Mouse (Mus musculus) limb, embryonic 13.5 days (tissue): ENCODE measurements around the gene Akap2. TPM values are rescaled to one million over a fixed set of nuclear protein-coding genes. Genes with fewer than 3 reads are reported as not detected.

Source experiments
- ATAC-seq: fragments of 200-750 bp; cut with Nextera tagmentation; 2 replicates; pipeline ENCODE4 v1.8.0; 2017; ENCODE audit warnings: low read depth, moderate number of reproducible peaks, moderate TSS enrichment; ENCODE audit not compliant: low FRiP score
- H3K27ac ChIP-seq: fragments of 300-500 bp; sonication (generic); 2 replicates; pipeline ENCODE4 v1.5.1; 2015; ENCODE audit warnings: inconsistent platforms, mild to moderate bottlenecking, moderate library complexity
- H3K27me3 ChIP-seq: fragments of 300-500 bp; sonication (generic); 2 replicates; pipeline ENCODE4 v1.6.1; 2015; ENCODE audit warnings: mild to moderate bottlenecking, inconsistent platforms
- H3K36me3 ChIP-seq: fragments of 300-500 bp; sonication (generic); 2 replicates; pipeline ENCODE4 v1.6.1; 2015; ENCODE audit warnings: inconsistent platforms, mild to moderate bottlenecking, moderate library complexity
- H3K4me1 ChIP-seq: fragments of 300-500 bp; sonication (generic); 2 replicates; pipeline ENCODE4 v1.6.1; 2015; ENCODE audit warnings: inconsistent platforms
- H3K4me2 ChIP-seq: fragments of 300-500 bp; sonication (generic); replicated peaks from 2 replicates; pipeline ENCODE4 v1.6.1; 2015; ENCODE audit warnings: inconsistent platforms, mild to moderate bottlenecking, moderate library complexity
- H3K4me3 ChIP-seq: fragments of 300-500 bp; sonication (generic); 2 replicates; pipeline ENCODE4 v1.5.1; 2015; ENCODE audit warnings: moderate library complexity, mild to moderate bottlenecking, inconsistent platforms
- H3K9ac ChIP-seq: fragments of 300-500 bp; sonication (generic); 2 replicates; pipeline ENCODE4 v1.6.1; 2015; ENCODE audit warnings: mild to moderate bottlenecking, inconsistent platforms
- H3K9me3 ChIP-seq: fragments of 300-500 bp; sonication (generic); 2 replicates; pipeline ENCODE4 v1.6.1; 2016; ENCODE audit warnings: inconsistent platforms
- WGBS: fragments of 180-500 bp; shearing (Covaris S2); methylation state at CpG from one replicate; pipeline ENCODE4 v1.1.7; 2015; 5-methylcytosine and 5-hydroxymethylcytosine counted together
- polyA plus RNA-seq: library from polyadenylated mRNA; unstranded; fragments of >200 nt; fragmentation: Nextera tagmentation; extraction: Ambion mirVana; gene quantifications from 2 replicates; pipeline ENCODE4 v1.2.1, GENCODE M21; 2015

Akap2 gene
- polyA plus RNA-seq, 1 experiment from 2014 or later = 34.2 TPM

DNA sequence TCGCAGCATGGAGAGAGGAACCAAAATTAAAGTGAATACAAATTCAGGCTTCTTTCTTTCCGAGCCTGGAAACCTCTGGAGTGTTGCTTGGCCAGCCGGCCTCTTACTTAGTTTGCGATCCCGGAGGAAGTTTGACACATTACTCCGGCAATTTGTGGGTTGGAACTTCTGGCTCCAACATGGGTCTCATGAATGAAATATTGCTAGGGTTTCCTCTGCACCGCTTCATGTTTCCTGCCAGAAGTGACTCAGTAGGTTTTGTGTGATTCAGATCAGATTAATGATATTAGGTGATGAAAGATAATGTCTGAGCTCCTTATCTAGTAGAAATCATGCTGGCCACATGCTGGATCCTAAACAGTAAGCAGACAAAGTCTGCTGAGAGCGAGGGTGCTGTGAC, 144.4 kb downstream of the Akap2 start:
- H3K36me3 ChIP-seq = peaks cover 27% of the 10 kb centered on the region
- no peak for ATAC-seq
- no peaks in the 10 kb centered on the region for H3K9me3 ChIP-seq
- peak overlapping the region; percentile 7; the same call in 1 of the 2 replicates for H3K4me2 ChIP-seq
- no peak overlapping the region for H3K27ac ChIP-seq
- peaks cover 33% of the 10 kb centered on the region for H3K4me1 ChIP-seq
- H3K9ac ChIP-seq = no peak overlapping the region
- 46% methylated on average over 8 of the region's 8 CpGs for WGBS
- H3K4me3 ChIP-seq = no peak overlapping the region
- no peaks in the 10 kb centered on the region for H3K27me3 ChIP-seq

DNA sequence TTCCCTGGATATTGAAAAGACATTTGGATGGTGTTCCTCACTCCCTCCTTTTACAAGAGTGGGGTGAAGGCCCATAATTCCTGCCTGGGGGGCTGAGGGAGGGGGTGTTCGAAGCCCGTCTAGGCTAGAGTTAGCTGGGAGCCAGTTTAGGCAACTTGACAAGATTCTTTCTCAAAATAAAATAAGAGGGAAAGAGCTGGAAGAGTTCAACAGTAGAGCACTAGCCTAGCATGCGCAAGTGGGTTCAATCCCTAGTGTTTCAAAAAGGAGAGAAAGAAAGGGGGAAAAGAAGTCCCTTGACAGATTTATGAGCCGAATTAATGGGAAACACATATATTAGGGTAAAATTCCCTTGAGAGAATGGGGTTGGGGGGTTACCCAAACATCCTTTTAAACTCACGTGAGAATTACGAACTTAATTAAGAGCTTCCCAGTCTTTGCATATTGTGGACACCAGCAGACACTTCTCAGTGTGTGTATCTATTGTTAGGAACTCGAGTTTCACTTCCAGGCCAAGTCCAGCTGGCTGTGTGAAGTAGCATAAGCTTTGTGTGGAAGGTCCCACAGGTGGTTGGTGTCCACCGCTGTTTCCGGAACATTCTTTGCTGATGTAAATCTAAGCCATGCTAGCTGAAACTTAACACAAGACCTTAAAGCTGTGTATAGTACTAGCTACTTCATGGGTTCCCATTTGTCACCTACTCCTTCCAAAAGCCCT, 145.0 kb downstream of the Akap2 start:
- Histone ChIP-seq H3K9ac (no peak overlapping the region), H3K4me3 (no peak overlapping the region), H3K36me3 (peaks cover 21% of the 10 kb centered on the region), H3K9me3 (no peaks in the 10 kb centered on the region), H3K4me2 (0 out of 2 replicates have a peak overlapping the region, but pooled peaks have one; percentile 7), H3K27me3 (no peaks in the 10 kb centered on the region), H3K4me1 (peaks cover 36% of the 10 kb centered on the region), H3K27ac (no peak overlapping the region)
- WGBS = 58% methylated on average over 9 of the region's 9 CpGs
- no peak for ATAC-seq

DNA sequence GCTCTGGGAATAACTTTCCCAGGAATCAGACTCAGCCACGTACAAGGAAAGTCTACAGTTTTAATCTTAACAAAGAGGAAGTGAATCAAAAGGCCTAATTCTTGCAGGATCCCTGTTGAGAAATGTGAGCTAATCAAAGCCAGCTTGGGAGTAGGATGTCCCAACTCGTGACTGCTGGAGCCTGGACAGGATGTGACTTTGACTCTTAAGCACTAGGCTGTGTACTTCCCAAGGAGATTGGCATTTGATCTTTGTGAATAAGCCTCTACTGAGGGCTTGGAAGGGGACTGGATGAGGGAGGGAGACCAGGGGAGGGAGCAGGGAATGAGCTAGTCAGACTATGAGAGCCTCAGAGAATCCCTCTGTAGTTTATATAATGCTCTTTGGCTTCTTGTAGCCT, 148.6 kb downstream of the Akap2 start:
- no peak overlapping the region for H3K27ac ChIP-seq

DNA sequence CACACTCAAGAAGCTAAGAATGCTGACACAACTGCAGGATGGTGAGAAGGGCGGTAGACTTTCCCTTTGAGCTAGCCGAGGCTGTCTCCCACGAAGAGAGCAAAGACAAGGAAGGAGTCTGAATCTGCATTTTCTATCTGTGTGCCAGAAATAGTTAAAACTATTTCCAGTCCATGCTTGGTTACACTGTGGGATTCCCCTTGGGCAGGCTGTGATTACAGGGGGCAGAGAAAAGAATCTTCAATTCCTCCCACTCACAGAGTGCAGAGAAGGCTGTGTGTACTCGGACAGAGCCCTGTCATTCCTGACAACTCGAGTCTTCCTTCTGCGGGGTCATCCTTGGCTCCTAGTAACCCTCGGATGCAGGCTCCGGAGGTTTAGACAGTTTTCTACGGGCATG, 149.5 kb downstream of the Akap2 start:
- H3K36me3 ChIP-seq = no peaks in the 10 kb centered on the region
- H3K4me1 ChIP-seq = peaks cover 25% of the 10 kb centered on the region
- ATAC-seq = no peak
- no peaks in the 10 kb centered on the region for H3K9me3 ChIP-seq
- H3K4me3 ChIP-seq = no peak overlapping the region
- H3K4me2 ChIP-seq = no peak overlapping the region
- H3K27ac ChIP-seq = no peak overlapping the region
- 72% methylated on average over 9 of the region's 9 CpGs for WGBS
- no peaks in the 10 kb centered on the region for H3K27me3 ChIP-seq
- no peak overlapping the region for H3K9ac ChIP-seq

More for the DNA sequence above, 148.6 kb downstream of the Akap2 start:
- Histone ChIP-seq H3K4me3 (no peak overlapping the region), H3K36me3 (no peaks in the 10 kb centered on the region), H3K27me3 (no peaks in the 10 kb centered on the region), H3K9ac (no peak overlapping the region), H3K4me1 (peaks cover 33% of the 10 kb centered on the region), H3K4me2 (no peak overlapping the region), H3K9me3 (no peaks in the 10 kb centered on the region)
- 9% methylated on average over 2 of the region's 2 CpGs for WGBS
- no peak for ATAC-seq

DNA sequence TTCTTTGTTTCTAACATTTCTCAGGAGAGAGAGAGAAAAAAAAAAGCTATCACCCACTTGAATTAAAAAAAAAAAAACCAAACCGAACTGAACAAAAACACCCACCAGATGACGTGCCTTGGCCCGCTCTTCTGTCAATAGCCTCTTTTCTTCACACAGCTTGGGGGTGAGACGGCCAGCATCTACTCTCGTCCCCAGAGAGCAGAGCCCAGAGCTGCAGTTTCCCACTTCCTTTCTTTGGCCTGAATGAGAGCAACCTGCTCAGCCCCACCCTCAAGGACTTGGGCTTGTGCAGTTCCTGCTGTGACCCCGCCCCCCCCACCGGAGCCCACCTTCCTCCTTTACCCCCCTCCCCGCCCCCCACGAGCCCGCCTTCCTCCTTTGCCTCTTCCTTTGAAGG, 150.0 kb downstream of the Akap2 start:
- peaks cover 21% of the 10 kb centered on the region for H3K4me1 ChIP-seq
- H3K4me3 ChIP-seq = no peak overlapping the region
- no peak overlapping the region for H3K9ac ChIP-seq
- no peaks in the 10 kb centered on the region for H3K9me3 ChIP-seq
- H3K4me2 ChIP-seq = no peak overlapping the region
- no peak overlapping the region for H3K27ac ChIP-seq
- H3K27me3 ChIP-seq = no peaks in the 10 kb centered on the region
- WGBS = 58% methylated on average over 10 of the region's 10 CpGs
- ATAC-seq = no peak
- H3K36me3 ChIP-seq = no peaks in the 10 kb centered on the region

DNA sequence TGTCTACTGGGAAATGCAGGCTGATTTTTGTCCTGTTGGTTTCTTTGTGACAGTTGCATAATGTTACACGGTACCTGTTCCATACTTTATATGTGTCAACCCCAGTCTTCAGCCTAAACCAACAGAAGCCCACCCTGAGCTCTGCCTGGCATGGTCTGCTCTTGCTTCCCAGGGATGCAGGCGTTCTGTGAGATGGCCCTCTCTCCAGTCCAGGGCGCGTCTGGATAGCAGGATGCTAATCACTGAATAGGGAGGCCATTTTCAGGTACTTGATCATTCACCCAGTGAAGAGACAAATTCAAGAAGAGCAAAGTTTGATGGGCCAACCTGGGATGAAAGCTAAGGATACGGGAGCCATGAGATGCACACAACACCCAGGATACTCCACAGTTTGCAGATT, 161.7 kb downstream of the Akap2 start:
- H3K36me3 ChIP-seq = no peaks in the 10 kb centered on the region
- 88% methylated on average over 5 of the region's 5 CpGs for WGBS
- H3K27ac ChIP-seq = no peak overlapping the region
- no peak overlapping the region for H3K9ac ChIP-seq
- H3K9me3 ChIP-seq = no peaks in the 10 kb centered on the region
- ATAC-seq = no peak
- H3K4me3 ChIP-seq = no peak overlapping the region
- H3K27me3 ChIP-seq = no peaks in the 10 kb centered on the region
- no peak overlapping the region for H3K4me2 ChIP-seq
- H3K4me1 ChIP-seq = peaks cover 11% of the 10 kb centered on the region

DNA sequence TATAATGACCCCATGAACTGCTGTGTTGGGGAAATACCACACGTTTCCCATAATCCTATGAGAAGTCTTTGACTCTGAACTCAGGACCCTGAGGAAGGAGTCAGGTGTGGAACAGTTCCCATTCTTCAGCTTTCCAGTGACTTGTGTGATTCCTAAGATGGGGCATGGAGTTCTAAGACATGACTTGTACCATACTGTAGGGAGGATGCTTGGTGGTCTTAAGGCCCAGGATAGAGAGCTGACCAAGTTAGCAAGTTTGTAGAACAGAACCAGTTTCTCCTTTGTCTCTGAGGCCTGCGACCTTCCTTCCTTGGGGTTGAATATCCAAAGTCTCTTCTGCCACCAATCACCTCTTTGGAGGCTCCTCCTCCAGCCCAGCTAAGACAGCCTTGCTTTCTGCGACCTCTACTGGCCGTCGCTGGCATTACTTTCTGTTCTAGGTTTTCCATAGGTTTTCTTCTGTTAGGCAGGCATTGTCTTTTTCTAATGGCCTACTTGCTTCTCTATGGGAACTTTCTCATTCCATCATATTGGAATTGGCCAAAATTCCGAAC, 162.4 kb downstream of the Akap2 start:
- no peaks in the 10 kb centered on the region for H3K27me3 ChIP-seq
- H3K9me3 ChIP-seq = no peaks in the 10 kb centered on the region
- peaks cover 15% of the 10 kb centered on the region for H3K4me1 ChIP-seq
- no peaks in the 10 kb centered on the region for H3K36me3 ChIP-seq
- no peak overlapping the region for H3K27ac ChIP-seq
- no peak overlapping the region for H3K4me3 ChIP-seq
- H3K4me2 ChIP-seq = no peak overlapping the region
- H3K9ac ChIP-seq = no peak overlapping the region
- WGBS = 14% methylated on average over 6 of the region's 6 CpGs
- ATAC-seq = no peak; the same call in 1 of the 2 replicates

DNA sequence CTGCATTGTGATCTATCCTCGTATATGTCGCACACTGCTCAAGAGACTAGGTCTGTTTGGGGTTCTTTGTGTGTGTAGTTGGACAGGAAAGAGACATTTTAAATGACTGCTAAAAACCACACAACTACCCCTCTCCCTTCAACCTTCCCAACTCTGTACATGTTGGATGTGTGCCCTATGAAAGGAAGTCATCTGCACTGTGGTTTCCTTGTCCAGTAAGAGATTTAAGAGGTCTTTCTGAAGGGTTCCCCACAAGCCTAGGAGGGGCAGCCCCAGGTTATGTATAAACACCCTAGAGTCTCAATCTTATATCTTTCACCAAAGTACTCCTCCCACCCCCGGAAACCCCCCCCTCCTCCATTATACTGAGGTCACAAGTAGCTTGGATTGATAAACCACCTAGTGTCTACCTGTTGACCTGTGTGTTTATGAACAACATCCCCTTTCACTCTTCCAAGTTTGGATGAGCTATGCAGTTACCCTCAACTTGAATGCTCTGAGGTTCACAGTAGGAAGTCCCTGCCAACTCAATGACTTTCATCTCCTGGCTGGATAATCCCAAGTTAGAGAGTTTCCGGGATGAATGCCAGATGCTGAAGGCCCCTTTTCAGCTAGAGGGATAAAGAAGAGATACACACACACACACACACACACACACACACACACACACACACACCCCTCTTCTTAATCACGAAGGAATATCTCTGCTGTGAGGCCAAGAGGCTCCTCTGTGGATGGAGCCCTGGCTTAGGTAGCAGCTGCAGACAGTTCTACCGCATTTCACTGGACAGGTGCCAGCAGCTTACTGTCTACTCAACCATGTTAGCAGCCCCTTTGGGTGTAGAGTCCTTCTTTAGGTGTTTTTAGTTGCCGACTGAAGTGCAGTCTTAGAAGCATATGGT, 166.3 kb downstream of the Akap2 start:
- Histone ChIP-seq H3K4me3 (no peak overlapping the region), H3K9ac (no peak overlapping the region), H3K36me3 (no peaks in the 10 kb centered on the region), H3K4me2 (no peak overlapping the region), H3K9me3 (no peaks in the 10 kb centered on the region), H3K27me3 (no peaks in the 10 kb centered on the region), H3K27ac (no peak overlapping the region; the same call in 1 of the 2 replicates), H3K4me1 (peaks cover 24% of the 10 kb centered on the region)
- 75% methylated on average over 7 of the region's 7 CpGs for WGBS
- no peak for ATAC-seq

DNA sequence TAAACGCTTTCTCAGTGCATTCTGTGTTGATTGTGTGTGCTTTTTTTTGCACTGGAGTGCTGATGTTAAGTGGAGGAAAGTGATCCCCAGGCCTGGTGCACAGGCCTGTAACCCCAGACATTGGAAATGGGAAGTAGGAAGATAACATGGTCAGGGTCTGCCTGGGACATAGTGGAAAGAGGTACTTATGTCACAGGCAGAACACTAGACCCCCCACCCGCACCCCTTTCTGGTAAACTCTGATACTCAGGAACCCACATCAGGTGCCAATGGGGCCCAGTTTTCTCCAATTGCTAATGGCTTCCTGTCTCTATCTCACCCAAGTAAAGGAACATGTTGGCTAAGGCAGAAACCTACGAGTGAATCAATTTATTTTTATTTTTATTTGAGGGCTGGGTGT, 167.1 kb downstream of the Akap2 start:
- WGBS = 80% methylated on average over 3 of the region's 3 CpGs
- Histone ChIP-seq H3K4me2 (no peak overlapping the region), H3K9ac (no peak overlapping the region), H3K27ac (no peak overlapping the region; the same call in 1 of the 2 replicates), H3K4me3 (no peak overlapping the region), H3K36me3 (no peaks in the 10 kb centered on the region), H3K27me3 (no peaks in the 10 kb centered on the region), H3K4me1 (peaks cover 24% of the 10 kb centered on the region), H3K9me3 (no peaks in the 10 kb centered on the region)
- ATAC-seq = no peak

DNA sequence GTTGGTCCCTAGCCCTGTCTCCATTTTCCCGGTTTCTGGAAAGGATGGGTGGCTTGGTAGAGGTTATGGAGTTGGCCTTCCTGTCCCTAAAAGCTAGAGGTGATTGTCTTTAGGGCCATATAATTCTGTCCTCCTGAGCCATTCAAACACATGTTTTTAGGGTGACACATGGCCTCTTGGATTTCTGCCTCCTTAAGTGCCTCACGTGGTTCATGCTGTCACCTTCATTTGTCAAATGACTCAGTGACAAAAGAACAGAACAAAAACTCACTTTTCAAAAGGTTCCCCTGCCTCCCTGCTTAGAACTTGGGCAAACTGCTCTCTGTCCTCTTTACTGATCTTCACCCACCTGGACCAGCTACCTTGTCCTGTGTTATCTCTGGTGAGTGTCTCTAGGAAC, 167.7 kb downstream of the Akap2 start:
- Histone ChIP-seq H3K27me3 (no peaks in the 10 kb centered on the region), H3K9ac (no peak overlapping the region), H3K27ac (no peak overlapping the region), H3K9me3 (no peaks in the 10 kb centered on the region), H3K4me1 (peaks cover 24% of the 10 kb centered on the region), H3K4me2 (no peak overlapping the region), H3K4me3 (no peak overlapping the region), H3K36me3 (no peaks in the 10 kb centered on the region)
- 81% methylated on average over 2 of the region's 2 CpGs for WGBS
- ATAC-seq = no peak

DNA sequence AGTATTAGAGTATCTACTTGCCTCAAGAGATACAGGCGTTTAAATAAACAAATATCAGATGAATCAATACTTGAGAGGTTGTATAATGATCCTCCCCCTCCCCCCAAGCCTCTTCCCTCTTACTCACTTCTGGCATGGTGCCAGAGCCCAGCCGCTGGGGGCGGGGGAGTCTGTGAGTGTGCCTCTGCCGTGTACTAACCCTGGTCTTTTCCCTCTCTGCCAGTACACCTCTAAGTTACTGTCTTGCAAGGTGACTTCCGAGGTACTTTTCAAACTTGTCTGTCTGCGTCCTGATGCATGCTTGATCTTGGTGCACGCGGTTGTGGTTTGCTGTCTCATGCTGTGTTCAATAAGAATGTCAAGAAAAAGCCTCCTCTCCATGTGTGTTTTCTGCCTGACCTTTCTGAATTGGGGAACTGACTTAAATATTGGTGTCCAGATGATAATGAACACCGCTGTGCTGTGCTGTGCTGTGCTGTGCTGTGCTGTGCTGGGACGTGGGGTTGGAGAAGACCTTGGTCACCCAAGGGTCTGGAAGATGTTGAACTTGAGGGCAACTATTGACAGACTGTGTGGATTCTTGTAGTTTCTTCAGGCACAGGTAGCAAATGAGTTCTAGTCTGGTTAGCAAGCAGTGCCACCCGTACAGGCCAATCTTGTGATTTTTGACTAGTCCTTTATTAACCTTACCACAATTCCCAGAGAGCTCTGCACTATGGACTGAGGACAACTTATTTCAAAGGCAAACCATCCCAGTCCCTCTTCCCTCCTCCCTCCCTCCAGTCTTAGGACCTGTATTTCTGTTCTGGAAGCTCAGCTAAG, 168.8 kb downstream of the Akap2 start:
- no peaks in the 10 kb centered on the region for H3K36me3 ChIP-seq
- no peaks in the 10 kb centered on the region for H3K27me3 ChIP-seq
- no peak overlapping the region for H3K4me2 ChIP-seq
- no peak overlapping the region for H3K4me3 ChIP-seq
- no peaks in the 10 kb centered on the region for H3K9me3 ChIP-seq
- H3K4me1 ChIP-seq = peaks cover 24% of the 10 kb centered on the region
- WGBS = 61% methylated on average over 11 of the region's 11 CpGs
- ATAC-seq = no peak
- H3K9ac ChIP-seq = no peak overlapping the region
- no peak overlapping the region for H3K27ac ChIP-seq

DNA sequence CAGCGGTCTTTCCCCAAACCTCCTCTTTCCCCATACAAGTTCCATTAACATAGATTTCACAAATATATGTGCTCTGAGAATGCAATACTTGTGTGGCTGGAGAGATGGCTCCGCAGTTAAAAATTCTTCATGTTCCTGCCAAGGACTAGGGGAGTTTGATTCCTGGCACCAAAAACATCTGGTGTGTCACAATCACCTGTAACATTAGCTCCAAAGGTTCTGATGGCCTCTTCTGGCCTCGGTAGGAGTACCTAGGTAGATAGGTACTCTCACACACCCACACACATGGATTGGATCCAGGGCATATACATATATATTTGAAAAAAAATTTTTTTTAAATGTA, 169.4 kb downstream of the Akap2 start:
- H3K27me3 ChIP-seq = no peaks in the 10 kb centered on the region
- H3K9me3 ChIP-seq = no peaks in the 10 kb centered on the region
- no peak overlapping the region for H3K9ac ChIP-seq
- ATAC-seq = no peak
- no peaks in the 10 kb centered on the region for H3K36me3 ChIP-seq
- H3K4me3 ChIP-seq = no peak overlapping the region
- H3K4me2 ChIP-seq = no peak overlapping the region
- H3K4me1 ChIP-seq = peaks cover 29% of the 10 kb centered on the region
- WGBS = 87% methylated on average over 3 of the region's 3 CpGs
- no peak overlapping the region for H3K27ac ChIP-seq
